In genomic region chr12:88704159-88704846, GRCm38 (mm10) we compare ENCODE assay signal across 16 mouse cellular contexts. TPM values are rescaled to one million over a fixed set of nuclear protein-coding genes. Genes with fewer than 3 reads are reported as not detected.
DNase-seq lines count a peak whose midpoint lies in the region; ATAC-seq and TF ChIP-seq lines count a peak whose summit lies in the region.
"Had no signal": no experiment of that assay in that cellular context is flagged by ENCODE, and none has a peak within 500 bp of the region (broad histone marks: within the 10 kb centered on the region; RNA-seq: fewer than 3 reads in every experiment).

No protein-coding gene starts in this region.

- no peaks in the 10 kb centered on the region for H3K36me3 ChIP-seq in hindbrain, embryonic 12.5 days
- no peaks in the 10 kb centered on the region for H3K36me3 ChIP-seq in midbrain, postnatal 0 days (ENCODE audit: insufficient read depth, low read length)
- H3K36me3 ChIP-seq: heart, embryonic 15.5 days; liver, embryonic 13.5 days had no signal

- no peak overlapping the region for H3K4me2 ChIP-seq in hindbrain, embryonic 12.5 days (replicated peaks)
- no peak overlapping the region for H3K4me2 ChIP-seq in midbrain, postnatal 0 days (ENCODE audit: low read depth, low read length, poor library complexity, severe bottlenecking)
- H3K4me2 ChIP-seq: heart, embryonic 15.5 days; liver, embryonic 13.5 days had no signal

- peak; percentile 62 for ATAC-seq in hindbrain, embryonic 12.5 days (ENCODE audit: low FRiP score)
- ATAC-seq in midbrain, postnatal 0 days (ENCODE audit: low FRiP score) = no peak
- no peak for ATAC-seq in frontal cortex, adult (ENCODE audit: low TSS enrichment)
- ATAC-seq: lung, postnatal 0 days had no signal

- WGBS in hindbrain, embryonic 12.5 days = 40% methylated on average over 10 of the region's 10 CpGs
- 46% methylated on average over 10 of the region's 10 CpGs for WGBS in midbrain, postnatal 0 days

- peaks cover 9% of the 10 kb centered on the region for H3K4me1 ChIP-seq in hindbrain, embryonic 12.5 days
- no peaks in the 10 kb centered on the region for H3K4me1 ChIP-seq in midbrain, postnatal 0 days (ENCODE audit: insufficient read depth, low read length)
- H3K4me1 ChIP-seq: heart, embryonic 15.5 days; liver, embryonic 13.5 days had no signal

- H3K9ac ChIP-seq in hindbrain, embryonic 12.5 days = no peak overlapping the region
- H3K9ac ChIP-seq in midbrain, postnatal 0 days (replicated peaks; ENCODE audit: low read length, poor library complexity, severe bottlenecking) = no peak overlapping the region
- H3K9ac ChIP-seq: heart, embryonic 15.5 days; liver, embryonic 13.5 days had no signal

- no peaks in the 10 kb centered on the region for H3K9me3 ChIP-seq in hindbrain, embryonic 12.5 days (replicated peaks)
- H3K9me3 ChIP-seq in midbrain, postnatal 0 days (ENCODE audit: low read length) = no peaks in the 10 kb centered on the region
- H3K9me3 ChIP-seq: heart, embryonic 15.5 days; liver, embryonic 13.5 days had no signal

- peak overlapping the region; percentile 55; the same call in 1 of the 2 replicates for H3K27ac ChIP-seq in hindbrain, embryonic 12.5 days
- no peak overlapping the region for H3K27ac ChIP-seq in midbrain, postnatal 0 days (ENCODE audit: low read depth, low read length)
- H3K27ac ChIP-seq: heart, embryonic 15.5 days; layer of hippocampus, adult 2 months; liver, embryonic 13.5 days had no signal

- no peak overlapping the region for H3K4me3 ChIP-seq in hindbrain, embryonic 12.5 days
- H3K4me3 ChIP-seq in midbrain, postnatal 0 days (ENCODE audit: low read depth, low read length) = no peak overlapping the region
- H3K4me3 ChIP-seq: erythroblast, embryonic 14.5 days; heart, embryonic 15.5 days; layer of hippocampus, adult 2 months; liver, embryonic 13.5 days had no signal

- H3K27me3 ChIP-seq in hindbrain, embryonic 12.5 days = no peaks in the 10 kb centered on the region
- H3K27me3 ChIP-seq in midbrain, postnatal 0 days (ENCODE audit: insufficient read depth, low read length) = no peaks in the 10 kb centered on the region
- H3K27me3 ChIP-seq: heart, embryonic 15.5 days; liver, embryonic 13.5 days had no signal

- DNase-seq in cerebellum, postnatal 10 days = peak; percentile 33 to 41
- no peak for DNase-seq in cerebellum, adult 8-10 months
- peak; percentile 9 to 31 for DNase-seq in kidney, postnatal 25 days
- DNase-seq in kidney, adult 9 months = no peak
- peak; percentile 44 for DNase-seq in midbrain, postnatal 0 days (ENCODE audit: low spot score)
- no peak for DNase-seq in gastrocnemius, postnatal 10 days
- DNase-seq: liver, embryonic 13.5 days; right cerebral cortex, postnatal 25 days had no signal

- TF ChIP-seq CTCF in midbrain, postnatal 0 days (IDR thresholded peaks at IDR 0.05) = no peak

RNA-seq across cellular contexts. Expression of gene Nrxn3, which starts 18.4 kb away (rescaled TPM):
- polyA plus RNA-seq in hindbrain, embryonic 12.5 days (2016; fragmentation: Nextera tagmentation; extraction: Ambion mirVana) = 53.1 and 57.7 TPM in 2 replicates
- total RNA-seq in midbrain, postnatal 0 days (2014; rRNA removed) = 88.2 and 102 TPM in 2 replicates
- 76.8 and 80.8 TPM in 2 replicates for polyA plus RNA-seq in midbrain, postnatal 0 days (2015; fragmentation: Nextera tagmentation; extraction: Ambion mirVana)
- 1 to 10 TPM in 1 of 2 experiments, under 1 TPM in 1; 0.92 to 1.4 TPM for total RNA-seq in gastrocnemius, postnatal 10 days (2021)
- total RNA-seq: granulocyte monocyte progenitor cell, adult 5-6 weeks; megakaryocyte-erythroid progenitor cell, adult 5-6 weeks had no signal
- polyA plus RNA-seq: erythroblast, embryonic 14.5 days had no signal

Comparison
In these comparisons a context has a peak if more than half of its experiments do, and no peak if none do; other contexts are left out.
1. DNase-seq: peak in cerebellum, postnatal 10 days (2 of 2), kidney, postnatal 25 days (2 of 2) and midbrain, postnatal 0 days (single experiment); none in cerebellum, adult 8-10 months (single experiment), kidney, adult 9 months (single experiment) and gastrocnemius, postnatal 10 days (single experiment).
2. RNA of gene Nrxn3, which starts 18.4 kb away (total RNA-seq): 88.2 to 102 TPM in midbrain, postnatal 0 days; 0.92 to 1.4 TPM in gastrocnemius, postnatal 10 days; every median in the first group is over 10 times any median in the second.